Mouse (Mus musculus) heart, adult 9 months (tissue): Measurements from ENCODE around the gene Nudt2.

ENCODE experiments used
- DNase-seq, 2 experiments: peaks; one replicate each; pipeline ENCODE4 v3.0.0; 2022; ENCODE audit warnings: low spot score in 2 of 2

The Nudt2 gene

DNA sequence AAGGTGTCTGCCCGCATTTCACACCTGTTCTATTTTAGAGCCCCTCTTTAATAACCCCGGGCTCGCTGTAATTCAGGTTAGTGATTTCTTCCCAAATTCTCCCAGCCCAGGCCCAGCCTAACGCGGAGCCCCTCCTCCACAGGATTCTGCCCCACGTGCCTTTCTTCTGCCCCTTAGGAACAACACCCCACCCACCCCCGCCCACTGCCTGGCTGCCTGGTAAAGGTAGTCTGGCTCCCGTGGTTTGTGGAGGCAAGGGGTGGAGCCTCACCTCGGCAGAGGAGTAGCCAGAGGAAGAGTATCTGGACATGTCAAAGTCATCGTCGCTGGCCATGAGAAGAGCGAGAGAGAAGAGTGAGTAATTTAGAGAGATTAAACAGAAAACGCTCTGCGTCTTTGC lies 55.7 kb downstream of the Nudt2 start:
- DNase-seq, result no peak

DNA sequence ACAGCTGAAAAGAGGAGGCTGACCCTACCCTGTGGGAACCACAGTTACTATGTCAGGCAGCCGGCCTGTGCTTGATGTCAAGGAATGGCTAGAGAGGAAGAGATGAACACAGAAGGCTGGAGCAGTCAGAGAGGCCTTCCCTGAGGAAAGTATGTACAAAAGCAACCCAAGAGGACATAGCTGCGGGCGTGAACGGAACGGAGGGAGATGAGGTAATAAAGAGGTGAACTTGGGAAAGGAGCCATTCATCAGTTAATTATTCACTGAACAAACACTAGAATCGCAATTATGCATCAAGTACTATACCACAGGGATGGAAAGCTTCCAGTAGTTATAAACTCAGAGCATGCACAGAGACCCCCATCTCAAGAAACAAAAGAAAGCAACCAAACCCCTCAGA lies 57.2 kb downstream of the Nudt2 start:
- DNase-seq, result no peak

DNA sequence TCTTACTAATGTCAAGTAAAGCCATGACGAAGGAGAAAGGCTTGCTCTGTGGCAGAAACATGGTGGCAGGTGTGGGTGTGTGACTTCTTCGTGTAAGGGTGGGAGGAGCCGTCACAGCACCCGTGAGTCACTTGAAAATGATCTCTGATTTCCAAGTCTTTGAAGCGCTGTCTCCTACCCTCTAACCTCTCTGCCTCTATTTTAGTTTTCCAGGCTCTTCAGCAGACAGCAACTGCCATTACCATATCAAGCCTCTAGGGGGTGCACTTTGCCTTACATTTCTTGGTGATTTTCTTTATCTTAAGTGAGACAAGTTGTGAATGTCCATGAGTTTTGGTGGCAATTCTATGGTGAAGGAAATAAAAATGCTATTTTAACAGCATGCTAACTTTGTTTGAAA lies 57.8 kb downstream of the Nudt2 start:
- no peak for DNase-seq

DNA sequence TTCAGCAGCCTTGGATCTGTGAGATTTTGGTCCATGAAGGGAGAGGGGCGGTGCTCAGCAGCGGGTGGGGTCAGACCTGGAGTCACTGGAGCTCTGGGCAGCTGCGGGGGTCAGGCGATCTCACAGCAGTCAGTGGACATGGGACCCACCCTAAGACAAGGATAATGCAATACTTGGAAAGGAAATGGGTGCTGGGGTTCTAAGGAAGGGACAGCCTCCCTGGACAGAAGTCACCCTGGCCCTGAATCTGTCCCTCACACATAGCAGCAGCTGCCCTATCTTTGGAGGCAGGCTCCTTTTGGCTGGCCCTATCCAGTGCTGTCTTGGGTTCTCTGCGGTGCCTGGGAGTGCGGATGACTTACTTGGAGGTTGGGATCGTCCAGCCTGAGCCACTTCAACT lies 58.9 kb downstream of the Nudt2 start:
- DNase-seq, result no peak

DNA sequence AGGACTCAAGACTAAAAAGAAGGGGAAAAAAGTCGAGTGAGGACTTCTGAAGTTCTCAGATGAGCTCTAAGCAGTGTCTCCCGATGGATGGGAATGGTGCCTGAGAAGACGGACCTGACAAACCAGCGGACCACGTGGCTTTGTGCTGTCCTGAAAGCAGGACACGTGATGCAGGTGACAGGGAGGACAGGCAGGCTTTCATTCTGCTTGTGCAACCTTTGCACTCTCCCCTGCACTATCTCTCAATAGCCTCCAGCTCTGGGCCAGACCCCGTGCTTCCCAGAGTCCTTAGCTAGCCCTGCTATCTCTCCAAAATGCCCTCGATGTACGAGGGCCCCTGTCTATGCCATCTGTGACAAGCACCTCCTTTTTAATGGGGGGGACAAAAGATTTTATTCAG lies 59.9 kb downstream of the Nudt2 start:
- no peak for DNase-seq

DNA sequence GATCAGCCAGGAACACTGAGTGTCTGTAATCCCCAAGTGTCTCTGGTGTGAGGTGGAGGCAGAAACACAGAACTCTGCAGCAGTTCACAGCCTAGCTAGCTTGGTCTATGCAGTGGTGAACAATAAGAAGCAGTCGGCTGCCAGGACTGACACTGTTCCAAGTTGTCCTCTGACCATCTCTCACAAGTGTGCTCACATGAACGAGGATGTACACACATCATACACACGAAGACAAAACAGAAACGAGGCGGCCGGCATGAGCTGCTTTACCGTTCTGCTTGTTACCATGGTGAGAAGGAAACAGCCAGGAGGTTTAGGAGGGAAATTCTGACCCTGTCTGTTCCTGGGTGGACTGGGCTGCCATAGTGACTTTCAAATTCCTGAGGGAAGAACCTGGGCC lies 61.6 kb downstream of the Nudt2 start:
- DNase-seq, result no peak

DNA sequence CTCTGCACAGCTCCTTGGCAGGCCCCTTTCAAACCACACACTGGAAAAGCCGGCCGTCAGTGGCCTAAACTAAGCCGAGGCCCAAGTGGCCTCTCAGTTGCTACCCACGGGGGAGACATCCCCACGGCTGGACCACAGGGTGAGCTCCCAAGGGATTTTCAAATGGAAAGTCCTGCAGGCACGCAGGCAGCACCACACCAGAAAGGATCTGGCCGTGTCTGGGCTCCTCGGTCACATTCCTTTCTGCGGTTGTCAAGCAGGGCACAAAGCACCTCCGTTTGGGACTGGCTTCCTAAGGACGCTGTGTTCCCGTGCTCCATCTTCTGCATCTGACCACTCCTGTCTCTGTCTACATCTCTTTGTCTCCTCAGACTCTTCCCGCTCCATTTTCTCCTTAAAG lies 62.1 kb downstream of the Nudt2 start:
- no peak for DNase-seq

GRCm38 (mm10) chr4:41527996-41528395 lies 63.0 kb downstream of the Nudt2 start:
- no peak for DNase-seq
